In the genomic region with DNA sequence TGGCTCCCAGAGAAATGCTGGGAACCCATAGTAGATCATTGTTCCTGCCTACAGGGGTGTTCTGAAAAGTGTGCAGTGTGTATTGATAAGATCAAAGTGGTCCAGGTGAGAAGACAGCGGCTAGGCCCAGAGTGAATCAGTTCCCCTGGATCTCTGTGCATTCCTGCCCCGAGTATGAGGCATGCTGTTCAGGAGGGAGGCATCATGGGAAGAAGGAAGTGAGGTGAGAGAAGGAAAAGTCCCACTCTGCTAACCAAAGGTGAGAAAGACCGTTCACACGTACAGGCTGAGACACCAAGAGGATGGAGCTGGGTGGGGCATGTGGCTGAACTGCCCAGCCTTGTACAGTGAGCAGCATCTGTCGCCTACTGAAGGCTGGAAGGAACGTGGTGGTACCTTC, we compare ENCODE assay signal across 21 mouse cellular contexts.
"Had no signal": no experiment of that assay in that cellular context is flagged by ENCODE, and none has a peak within 500 bp of the region (broad histone marks: within the 10 kb centered on the region; RNA-seq: fewer than 3 reads in every experiment).

No protein-coding gene starts in this region.

- H3K4me2 ChIP-seq: liver, embryonic 15.5 days; lung, embryonic 15.5 days; midbrain, embryonic 11.5 days; midbrain, embryonic 13.5 days; midbrain, embryonic 15.5 days; neural tube, embryonic 13.5 days; neural tube, embryonic 15.5 days had no signal

- DNase-seq: liver, postnatal 0 days; lung, adult 2 months; lung, postnatal 14 days; lung, postnatal 36 days; retina, postnatal 1 day; right cerebral cortex, postnatal 14 days; right cerebral cortex, postnatal 4 days; spleen, adult 18-20 months; thymus, adult 2 months; thymus, postnatal 25 days; thymus, postnatal 4 days had no signal

- H3K27me3 ChIP-seq: liver, embryonic 15.5 days; lung, embryonic 15.5 days; midbrain, embryonic 13.5 days; midbrain, embryonic 15.5 days; neural tube, embryonic 13.5 days; neural tube, embryonic 15.5 days had no signal

- H3K9me3 ChIP-seq: liver, embryonic 15.5 days; lung, embryonic 15.5 days; megakaryocyte, embryonic 14.5 days; midbrain, embryonic 13.5 days; midbrain, embryonic 15.5 days; neural tube, embryonic 13.5 days; neural tube, embryonic 15.5 days had no signal

- H3K4me1 ChIP-seq: midbrain, embryonic 13.5 days; midbrain, embryonic 15.5 days; neural tube, embryonic 13.5 days; neural tube, embryonic 15.5 days had no signal

- H3K4me3 ChIP-seq: liver, embryonic 15.5 days; lung, embryonic 15.5 days; megakaryocyte, embryonic 14.5 days; midbrain, embryonic 13.5 days; midbrain, embryonic 15.5 days; neural tube, embryonic 13.5 days; neural tube, embryonic 15.5 days had no signal

- ATAC-seq: liver, postnatal 0 days; lung, postnatal 0 days; midbrain, embryonic 13.5 days; midbrain, embryonic 15.5 days had no signal

- H3K27ac ChIP-seq: liver, embryonic 15.5 days; lung, embryonic 15.5 days; macrophage; midbrain, embryonic 13.5 days; midbrain, embryonic 15.5 days; neural tube, embryonic 13.5 days; neural tube, embryonic 15.5 days had no signal

- H3K36me3 ChIP-seq: liver, embryonic 15.5 days; lung, embryonic 15.5 days; midbrain, embryonic 13.5 days; midbrain, embryonic 15.5 days; neural tube, embryonic 13.5 days; neural tube, embryonic 15.5 days had no signal

- H3K9ac ChIP-seq: liver, embryonic 15.5 days; liver, postnatal 0 days; lung, embryonic 15.5 days; midbrain, embryonic 13.5 days; midbrain, embryonic 15.5 days; neural tube, embryonic 13.5 days; neural tube, embryonic 15.5 days had no signal
